Comparison of ENCODE assay signal across 1 mouse cellular context in the genomic region with DNA sequence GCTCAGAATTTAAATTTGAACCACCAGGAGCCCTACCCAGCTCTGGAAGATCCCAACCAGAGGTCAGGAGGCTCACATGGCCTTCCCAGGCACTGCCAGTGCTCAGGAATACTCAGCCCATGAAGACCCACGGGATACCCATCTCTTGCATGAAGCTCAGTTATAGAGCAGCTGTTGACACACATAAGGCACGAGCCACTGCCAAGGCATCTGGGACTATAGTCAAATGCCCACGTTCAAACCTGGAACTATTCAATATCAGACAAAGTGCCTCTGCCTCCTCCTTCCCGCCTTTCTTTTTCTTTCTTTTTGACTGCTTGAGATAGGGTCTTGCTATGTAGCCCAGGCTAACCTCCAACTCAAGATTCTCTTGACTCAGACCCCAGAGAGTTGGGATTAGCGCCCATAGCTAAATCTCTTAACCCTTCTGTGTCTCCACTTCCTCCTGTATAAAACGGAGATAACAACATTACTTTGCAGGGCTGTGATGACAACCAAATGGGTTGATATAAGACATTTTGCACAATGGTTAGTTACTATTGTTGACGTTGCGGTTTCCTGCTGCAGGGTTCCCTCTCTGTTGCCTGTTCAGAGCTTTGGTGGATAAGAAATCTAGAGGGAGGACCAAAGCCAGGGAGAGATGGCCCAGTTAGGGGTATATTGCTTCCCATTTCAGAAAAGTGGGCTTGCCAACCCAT.
TF ChIP-seq lines count a peak whose summit lies in the region.

No protein-coding gene starts in this region.

TF ChIP-seq in MEL, 35 proteins besides CTCF, POLR2A, EP300 and RAD21:
- TF ChIP-seq GATA1 (IDR thresholded peaks at IDR 0.05; ENCODE audit: low read depth, low read length) (peak; percentile 64; the same call in 1 of the 2 replicates), CHD1 (IDR thresholded peaks at IDR 0.05; ENCODE audit: low read depth, low read length) (no peak), TCF12 (IDR thresholded peaks at IDR 0.05; ENCODE audit: low read depth, low read length) (peak; percentile 49), TAL1 (IDR thresholded peaks at IDR 0.05; ENCODE audit: low read length) (0 out of 2 replicates have a peak, but pooled peaks have one; percentile 21), ETS1 (IDR thresholded peaks at IDR 0.05; ENCODE audit: low read depth, low read length) (peak; percentile 47; the same call in 1 of the 2 replicates), MAFK (IDR thresholded peaks at IDR 0.05; ENCODE audit: borderline replicate concordance, low read depth, low read length) (no peak), RCOR1 (IDR thresholded peaks at IDR 0.05; ENCODE audit: low read depth, low read length) (peak; percentile 70; the same call in 1 of the 2 replicates)
